Mouse (Mus musculus) thymus, postnatal 14 days (tissue): ENCODE data around the gene Qars.

ENCODE experiments used
- DNase-seq: peaks from one replicate; pipeline ENCODE4 v3.0.0; 2021

Gene Qars

DNA sequence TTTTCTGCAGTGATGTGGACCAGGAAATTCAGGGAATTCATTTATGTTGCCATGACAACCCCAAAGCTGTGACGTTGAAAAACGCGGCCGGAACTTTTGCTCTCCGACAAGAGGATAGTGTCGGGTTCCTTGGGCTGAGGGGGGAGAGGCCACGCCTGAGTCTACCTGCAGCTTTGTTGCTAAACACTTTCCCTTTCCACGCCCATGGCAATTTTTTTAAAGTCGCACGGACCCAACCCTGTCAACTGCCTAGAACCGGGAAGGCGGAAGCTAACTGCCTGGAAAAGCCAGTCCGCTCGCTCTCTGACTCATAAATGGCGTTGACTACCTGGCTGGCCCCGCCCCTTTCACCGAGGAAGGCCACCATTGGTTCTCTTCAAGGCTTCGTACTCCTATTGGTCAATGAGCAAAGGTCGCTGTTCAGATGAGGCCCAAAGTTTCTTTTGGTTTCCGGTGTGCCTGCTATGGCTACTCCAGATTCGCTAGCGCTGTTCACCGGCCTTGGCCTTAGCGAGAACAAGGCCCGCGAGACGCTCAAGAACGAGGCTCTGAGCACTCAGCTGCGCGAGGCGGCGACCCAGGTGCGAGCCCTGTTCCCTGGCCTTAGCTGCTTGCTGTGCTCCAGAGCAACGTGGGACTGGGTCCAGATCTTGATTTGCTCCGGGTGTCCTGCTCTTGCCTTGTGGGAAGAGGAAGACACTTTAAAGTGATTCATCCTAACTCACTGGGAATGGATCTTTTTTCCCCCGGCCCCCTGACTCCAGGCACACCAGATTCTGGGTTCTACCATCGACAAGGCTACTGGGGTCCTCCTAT is at the start of gene Qars:
Gene Qars, plus strand, starts transcription at position 88 of the 816 bp plus-strand sequence.
- DNase-seq = peak; percentile 95

DNA sequence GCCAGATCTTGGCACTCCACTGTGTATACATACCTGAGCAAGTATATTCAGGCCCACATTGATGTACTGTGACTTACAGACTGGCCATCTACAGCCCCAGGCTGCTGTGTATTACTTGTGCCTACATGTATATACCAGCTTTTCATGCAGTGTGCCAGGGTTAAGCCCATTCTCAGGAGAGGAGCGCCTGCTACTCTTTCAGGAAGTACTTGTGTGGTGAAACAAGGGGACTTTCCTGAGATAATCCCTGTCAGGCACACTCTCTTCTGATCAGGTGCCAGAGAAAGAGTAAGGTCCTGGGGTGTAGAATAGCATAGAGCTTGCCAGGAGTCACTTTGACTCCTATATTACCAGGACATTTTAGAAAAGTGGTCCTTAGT is 47.6 kb upstream of the Qars start:
- no peak for DNase-seq

DNA sequence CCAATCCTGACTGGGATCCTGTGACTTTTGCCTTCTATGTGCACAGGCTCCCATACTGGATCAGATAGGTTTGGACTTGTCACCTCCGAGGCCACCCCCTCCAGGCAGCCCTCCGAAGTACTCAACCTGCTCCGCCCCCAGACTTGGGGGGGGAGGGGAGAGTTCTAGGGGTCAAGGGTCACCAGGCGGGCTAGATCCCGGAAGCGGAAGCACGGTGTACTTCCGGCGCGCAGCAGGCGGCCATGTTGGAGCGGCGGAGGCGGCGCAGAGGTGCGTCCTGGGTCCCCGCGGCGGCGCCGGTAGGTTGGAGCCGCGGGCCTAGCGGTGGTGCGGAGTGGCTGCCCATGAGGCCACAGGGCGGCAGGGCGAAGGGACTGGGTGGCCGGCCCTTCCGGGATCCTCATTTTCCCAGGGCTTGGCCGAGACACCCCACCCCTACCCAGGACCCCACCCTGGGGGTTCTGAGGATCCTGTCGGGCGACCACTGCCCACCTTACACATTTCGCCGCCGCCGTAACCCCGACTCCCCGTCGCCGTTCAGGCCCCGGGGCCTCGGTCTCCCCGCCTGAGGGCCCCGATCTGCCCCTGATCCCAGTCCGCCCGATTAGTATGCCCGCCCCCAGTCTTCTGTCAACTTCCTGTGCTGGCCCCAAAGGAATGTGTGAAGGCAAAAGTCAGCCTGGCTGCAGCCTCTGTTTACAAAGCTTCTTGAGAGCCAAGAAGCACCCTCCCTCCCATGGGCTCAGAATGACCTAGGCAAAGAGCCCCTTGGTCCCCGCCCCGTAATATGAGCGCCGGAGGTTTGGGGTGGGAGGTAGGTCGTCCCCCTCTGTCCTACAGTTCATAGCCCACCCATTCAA is 47.0 kb upstream of the Qars start, which contains the start of gene Ccdc71:
Gene Ccdc71, plus strand, starts transcription at position 209 of the 860 bp plus-strand sequence.
- peak; percentile 92 for DNase-seq

DNA sequence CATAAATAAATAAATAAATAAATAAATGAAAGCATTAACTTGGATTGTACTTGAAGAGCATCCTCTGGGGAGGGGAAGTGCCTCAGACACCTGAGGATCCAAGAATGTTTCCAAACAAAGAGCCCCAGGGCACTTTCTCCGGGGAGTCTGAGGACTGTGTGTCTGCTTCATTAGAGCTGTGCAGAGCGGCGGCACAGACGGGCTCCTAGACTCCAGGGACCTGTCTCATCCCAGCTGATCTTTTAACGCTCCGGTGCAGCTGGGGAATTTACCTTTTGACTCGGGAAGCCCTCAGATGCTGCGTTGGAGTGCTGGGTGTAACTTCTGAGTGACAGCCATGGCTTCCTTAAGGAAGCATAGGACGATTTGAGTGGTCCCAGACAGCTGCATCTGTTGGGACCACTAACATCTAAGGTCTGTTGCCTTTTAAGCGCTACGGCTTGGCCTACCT is 46.3 kb upstream of the Qars start, which contains the start of gene Klhdc8b:
Gene Klhdc8b, minus strand, starts transcription at position 401 of the 451 bp plus-strand sequence.
- no peak for DNase-seq

DNA sequence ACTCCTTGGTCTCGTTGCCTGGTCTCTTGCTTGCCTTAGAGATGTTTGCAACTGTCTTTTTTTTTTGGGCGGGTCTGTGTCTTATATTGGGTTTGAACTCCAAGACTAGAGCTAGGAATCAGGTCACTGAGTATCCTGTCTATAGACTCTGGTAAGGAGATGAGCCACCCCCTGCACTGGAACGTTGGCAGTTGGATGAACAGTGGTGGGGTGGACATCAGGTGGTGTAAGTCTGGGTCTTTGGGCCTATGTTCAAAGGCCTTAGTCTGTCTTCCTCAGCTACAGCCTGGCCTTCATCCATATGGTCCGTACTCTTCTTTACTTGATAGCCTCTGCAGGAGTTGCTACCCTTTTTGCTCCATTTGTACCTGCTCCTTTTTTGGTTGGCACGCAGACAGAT is 45.8 kb upstream of the Qars start:
- DNase-seq = no peak

DNA sequence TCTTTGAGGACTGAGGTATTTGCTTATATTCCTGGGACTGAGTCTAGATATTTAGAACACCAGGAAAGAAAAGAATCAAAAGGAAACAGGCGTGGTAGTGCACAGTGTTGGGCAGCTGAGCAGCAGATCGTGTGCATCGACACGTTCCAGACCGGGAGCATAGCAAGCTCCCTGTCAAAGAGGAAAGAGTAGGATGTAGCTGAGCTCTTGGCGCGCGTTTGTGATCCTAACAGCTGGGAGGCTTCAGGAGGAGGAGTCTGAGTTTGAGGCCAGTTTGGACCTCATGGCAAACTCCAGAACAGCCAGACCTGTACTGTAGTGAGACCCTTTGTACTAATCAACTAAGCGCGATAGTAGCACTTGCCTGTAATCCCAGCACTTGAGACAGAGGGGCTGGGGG is 45.3 kb upstream of the Qars start:
- no peak for DNase-seq

DNA sequence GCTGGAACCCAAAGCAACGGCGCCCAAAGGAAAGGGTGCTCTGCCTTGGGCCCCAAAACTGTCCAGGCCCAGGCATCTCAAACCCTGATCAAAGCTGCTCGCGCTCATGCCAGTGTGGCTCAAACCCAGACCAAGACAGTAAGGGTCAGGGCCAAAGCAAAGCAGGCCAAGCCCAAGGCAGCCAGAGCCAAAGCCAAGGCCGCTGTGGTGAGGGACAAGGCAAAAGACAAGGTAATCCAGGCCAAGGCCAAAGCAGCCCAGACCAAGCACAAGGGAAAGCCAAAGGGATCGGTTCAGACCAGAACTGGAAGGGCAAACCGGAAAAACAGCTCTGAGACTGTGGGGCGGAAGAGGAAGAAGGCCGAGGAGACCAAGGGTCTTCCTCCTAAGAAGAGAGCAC is 43.8 kb upstream of the Qars start:
- no peak for DNase-seq

DNA sequence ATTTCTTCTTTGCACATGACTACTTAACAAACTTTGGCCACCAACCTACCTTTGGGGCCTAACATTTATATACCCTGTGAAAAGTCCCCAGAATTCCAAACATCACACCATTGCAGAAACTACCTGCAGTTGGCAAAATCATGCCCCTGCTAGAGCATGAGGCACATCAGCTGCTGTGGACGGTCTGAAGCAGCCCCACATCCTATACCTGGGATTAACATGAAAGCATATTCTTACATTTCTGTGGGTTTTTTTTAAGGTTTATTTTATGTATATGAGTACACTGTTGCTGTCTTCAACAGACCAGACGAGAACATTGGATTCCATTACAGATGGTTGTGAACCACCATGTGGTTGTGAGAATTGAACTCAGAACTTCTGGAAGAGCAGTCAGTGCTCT is 41.3 kb upstream of the Qars start:
- DNase-seq = no peak

DNA sequence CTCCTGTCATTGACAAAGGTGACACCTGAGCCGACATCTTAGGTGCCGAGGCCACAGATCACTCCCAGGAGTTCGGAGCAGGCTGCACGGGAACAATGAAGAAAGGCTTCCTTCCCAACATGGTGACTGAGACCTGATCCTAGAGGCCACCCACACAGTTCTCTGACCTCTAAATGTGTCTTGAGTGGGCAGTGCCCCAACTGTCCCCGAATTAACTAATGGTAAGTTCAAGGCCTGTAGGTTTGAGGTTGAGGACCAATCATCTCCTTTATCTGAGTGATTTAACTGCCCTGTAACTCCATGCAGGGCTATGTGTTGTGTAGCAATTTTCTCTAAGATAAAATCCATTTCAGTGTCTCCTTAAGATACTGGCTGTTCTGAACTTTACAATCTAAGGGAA is 38.1 kb upstream of the Qars start:
- no peak for DNase-seq

DNA sequence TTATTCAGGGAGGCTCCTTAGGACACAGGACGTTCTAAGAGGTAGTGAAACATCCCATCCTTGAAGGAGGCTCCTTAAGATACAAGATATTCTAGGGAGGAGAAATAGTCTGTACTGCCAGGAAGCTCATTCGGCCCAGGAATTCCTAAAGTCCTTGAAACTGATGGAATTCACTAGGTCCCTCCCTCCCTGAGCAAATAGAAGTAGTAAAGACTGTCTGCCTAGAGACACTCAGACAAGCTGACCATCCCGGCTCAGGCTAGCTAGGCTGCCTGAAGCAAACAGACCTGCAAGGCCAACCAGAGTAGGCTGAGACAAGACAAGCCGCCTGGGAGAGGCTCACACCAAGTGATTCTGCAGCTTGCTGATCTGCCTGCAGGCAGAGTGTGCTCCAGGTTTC is 37.7 kb upstream of the Qars start:
- no peak for DNase-seq

DNA sequence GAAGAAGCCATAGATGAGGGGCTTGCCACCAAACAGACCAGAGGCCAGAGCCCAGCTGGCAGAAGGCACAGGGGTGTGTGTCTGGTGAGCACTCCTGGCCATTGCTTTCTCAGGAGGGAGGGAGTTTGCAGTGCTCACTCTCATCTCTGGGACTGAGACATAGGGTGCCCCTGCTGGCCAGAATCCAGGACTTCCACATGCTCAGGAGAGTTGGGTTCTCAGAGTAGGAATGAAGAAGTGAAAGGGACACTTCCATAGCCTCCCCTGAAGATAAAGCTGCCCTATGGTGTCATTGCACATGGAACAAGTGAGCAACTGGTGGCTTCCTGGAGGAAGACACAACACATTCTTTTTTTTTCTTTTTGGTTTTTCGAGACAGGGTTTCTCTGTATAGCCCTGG is 33.0 kb upstream of the Qars start:
- no peak for DNase-seq

DNA sequence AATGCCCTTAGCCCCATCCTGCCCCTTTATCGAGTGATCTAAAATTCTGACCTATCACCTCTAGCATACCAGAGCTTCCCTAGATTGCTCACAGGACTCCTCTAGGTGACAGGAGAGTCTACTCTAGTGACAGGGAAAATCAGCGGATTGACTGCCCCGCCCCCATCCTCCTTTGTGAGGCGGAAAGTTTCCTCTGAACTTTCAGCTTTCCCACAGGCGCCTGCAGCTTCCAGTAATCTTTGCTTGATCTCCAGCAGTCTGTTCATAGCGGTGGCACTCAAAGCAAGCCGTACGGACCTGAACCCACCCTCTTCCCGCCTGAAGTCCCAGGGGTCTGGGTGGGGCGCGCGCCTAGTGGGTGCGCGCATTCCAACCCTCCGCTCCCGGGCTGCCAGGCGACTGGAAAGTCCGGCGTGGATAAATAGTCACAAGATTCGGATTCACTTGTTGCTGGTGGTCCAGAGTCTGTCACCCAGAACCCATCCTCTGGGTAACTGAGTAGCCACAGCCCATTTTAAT is 28.8 kb upstream of the Qars start:
- peak; percentile 48 for DNase-seq

DNA sequence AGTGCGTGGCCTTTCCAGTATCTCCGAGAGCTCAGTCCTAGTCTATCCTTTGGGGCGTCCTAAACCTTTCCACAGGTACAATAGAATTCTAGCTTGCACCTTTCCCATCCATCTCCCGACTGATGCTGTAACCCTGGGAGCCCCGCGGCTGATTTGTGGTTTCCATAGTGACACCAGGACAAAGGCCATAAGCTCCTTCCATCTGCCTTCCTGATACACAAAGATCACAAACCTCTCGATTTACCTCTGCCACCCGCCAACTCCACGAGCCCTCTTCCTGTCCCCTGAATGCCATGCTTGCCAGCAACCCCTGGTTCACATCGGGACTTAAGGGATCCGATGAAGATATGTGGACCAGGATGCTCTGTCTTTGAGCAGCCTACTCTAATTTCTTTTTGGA is 28.3 kb upstream of the Qars start:
- no peak for DNase-seq

DNA sequence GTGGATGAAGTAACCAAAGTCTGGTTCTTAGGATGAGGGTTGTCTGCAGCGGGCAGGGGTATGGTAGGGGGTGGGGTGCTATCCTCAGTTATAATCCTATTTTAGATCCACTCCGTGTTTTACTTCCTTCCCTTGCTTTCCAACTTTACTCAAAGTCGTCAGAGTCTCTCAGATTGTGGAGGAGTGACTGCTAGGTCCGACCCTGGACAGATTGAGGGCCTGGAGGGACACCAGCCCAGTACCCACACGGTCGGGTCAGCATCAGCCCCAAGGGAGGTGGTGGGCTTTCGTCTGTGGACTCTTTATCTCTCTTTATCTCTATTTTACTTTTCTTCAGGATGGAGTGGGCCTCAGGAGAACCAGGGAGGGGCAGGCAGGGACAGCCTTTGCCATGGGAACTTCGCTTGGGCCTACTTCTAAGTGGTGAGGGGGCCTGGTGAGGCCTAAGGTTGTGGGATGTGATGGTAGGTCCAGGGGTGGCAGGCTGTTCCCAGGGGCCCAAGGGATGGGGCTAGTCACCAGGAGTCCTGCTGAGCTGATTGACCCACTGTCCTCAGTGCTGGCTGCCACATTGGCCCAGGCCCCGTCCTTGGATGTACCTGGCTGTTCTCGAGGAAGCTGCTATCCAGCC is 27.7 kb upstream of the Qars start, which contains the start of gene Lamb2:
Gene Lamb2, plus strand, starts transcription at position 16 of the 631 bp plus-strand sequence.
- DNase-seq = no peak

DNA sequence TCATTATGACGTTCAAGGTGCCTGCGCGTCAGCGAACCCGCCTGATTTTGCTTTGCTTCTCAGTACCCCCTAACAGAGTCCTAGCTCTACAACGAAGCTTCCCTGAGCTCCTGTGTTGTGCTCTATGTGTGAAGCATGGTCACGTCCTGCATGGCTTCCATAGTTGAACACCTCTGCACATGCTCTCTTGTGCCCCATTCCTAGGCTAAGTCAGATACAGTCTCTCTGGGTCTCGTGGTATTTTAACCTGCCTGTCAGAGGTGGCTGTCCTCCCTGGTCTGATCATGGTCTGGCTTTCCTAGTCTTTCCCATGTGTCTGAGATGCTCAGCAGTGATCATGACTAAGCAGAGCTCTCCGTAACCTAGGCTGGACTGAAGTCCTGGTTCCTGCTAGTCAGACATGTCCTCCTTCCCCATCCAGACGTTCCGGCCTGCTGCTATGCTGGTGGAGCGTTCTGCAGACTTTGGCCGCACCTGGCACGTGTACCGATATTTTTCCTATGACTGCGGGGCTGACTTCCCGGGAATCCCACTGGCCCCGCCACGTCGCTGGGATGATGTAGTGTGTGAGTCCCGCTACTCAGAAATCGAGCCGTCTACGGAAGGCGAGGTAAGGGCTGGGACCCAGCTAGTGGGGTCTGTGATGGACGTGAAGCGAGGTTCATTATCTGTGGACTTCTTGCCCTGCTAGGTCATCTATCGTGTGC is 26.5 kb upstream of the Qars start:
- no peak for DNase-seq

DNA sequence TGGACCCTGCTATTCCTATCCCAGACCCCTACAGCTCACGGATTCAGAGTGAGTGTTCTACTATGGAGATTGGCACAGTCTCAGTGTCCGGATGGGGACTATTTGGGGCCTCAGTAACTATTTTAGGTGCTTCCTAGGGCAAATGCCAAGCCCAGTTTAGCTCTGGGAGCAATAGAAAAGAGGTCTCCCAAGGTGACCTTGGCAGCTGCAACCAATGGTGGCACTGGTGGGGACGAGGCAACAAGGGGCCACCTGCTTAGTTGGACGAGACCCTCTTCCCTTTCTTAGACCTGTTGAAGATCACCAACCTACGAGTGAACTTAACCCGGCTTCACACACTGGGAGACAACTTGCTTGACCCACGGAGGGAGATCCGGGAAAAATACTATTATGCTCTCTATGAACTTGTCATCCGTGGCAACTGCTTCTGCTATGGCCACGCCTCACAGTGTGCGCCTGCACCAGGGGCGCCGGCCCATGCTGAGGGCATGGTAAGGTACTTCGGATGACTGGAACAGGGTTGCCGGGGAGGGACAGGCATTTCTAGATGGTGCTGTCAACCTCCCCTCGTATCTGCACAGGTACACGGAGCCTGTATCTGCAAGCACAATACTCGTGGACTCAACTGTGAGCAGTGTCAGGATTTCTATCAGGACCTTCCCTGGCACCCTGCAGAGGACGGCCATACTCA is 25.8 kb upstream of the Qars start:
- DNase-seq = no peak

DNA sequence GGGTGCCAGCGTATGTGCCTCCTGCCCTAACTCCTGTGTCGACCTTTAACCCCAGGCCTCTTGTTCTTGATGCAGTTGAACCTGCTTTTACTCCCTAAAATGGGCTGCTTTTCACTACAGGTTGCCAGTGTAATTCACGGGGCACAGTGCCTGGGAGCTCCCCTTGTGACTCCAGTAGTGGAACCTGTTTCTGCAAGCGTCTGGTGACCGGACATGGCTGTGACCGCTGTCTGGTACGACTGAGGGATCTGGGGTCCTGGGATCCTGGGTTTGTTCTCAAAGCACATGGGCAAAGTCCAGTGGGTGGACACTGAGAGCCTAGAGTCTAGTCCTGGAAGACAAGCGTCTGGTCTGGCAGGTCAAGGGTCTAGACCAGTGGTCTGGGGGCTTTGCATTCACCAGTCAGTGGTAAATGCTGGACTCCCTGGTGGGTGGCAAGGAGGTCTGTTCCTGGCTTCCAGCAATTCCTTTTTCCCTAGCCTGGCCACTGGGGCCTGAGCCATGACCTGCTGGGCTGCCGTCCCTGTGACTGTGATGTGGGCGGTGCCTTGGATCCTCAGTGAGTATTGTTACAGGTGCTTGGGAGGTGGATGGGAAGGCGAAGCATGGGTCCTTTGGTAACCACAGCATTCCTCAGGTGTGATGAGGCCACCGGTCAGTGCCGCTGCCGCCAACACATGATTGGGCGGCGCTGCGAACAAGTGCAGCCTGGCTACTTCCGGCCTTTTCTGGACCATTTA is 24.3 kb upstream of the Qars start:
- no peak for DNase-seq

DNA sequence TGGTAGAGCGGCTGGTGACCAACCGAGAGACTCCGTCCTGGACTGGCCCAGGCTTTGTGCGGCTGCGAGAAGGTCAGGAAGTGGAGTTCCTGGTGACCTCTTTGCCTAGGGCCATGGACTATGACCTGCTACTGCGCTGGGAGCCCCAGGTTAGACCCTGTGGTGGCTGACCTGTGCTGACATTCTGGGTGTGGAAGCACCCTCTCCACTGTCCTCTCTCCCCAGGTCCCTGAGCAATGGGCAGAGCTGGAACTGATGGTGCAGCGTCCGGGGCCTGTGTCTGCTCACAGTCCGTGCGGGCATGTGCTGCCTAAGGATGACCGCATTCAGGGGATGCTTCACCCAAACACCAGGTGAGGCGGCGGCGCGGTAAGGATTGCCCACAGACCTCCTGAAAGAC is 23.5 kb upstream of the Qars start:
- DNase-seq = no peak

DNA sequence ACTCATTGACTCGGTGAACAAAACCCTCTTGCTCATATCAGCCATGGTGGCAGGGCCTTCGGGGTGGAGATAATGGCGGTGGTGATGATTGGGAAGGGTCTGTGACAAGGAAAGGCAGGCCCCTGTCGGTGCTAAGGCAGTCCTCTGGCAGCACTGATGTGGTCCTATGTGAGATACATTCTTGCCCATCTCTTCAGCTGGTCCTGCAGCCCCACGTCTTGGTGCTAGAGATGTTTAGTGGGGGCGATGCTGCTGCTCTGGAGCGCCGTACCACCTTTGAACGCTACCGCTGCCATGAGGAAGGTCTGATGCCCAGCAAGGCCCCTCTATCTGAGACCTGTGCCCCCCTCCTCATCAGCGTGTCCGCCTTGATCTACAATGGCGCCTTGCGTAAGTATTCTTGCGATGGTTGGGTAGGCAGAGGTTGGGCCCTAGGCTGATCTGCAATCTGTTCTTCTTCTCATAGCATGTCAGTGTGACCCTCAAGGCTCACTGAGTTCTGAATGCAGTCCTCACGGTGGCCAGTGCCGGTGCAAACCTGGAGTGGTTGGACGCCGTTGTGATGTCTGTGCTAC is 22.1 kb upstream of the Qars start:
- no peak for DNase-seq

DNA sequence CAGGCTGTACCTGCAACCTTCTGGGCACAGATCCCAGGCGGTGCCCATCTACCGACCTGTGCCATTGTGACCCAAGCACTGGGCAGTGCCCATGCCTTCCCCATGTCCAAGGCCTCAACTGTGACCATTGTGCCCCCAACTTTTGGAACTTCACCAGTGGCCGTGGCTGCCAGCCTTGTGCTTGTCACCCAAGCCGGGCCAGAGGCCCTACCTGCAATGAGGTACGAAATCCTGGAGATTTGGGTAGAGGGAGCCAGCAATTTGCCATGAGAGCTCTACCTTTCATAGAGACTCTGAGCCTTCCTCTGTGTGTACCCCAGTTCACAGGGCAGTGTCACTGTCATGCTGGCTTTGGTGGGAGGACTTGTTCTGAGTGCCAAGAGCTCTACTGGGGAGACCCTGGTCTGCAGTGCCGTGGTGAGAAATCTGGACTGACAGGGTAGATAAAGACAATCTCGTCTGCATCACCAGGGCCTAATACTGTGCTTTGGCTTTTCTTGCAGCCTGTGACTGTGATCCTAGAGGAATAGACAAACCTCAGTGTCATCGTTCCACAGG is 20.5 kb upstream of the Qars start:
- DNase-seq = no peak
